Mouse (Mus musculus) heart, postnatal 14 days (tissue): ENCODE measurements around the gene P3h3. TPM values are rescaled to one million over a fixed set of nuclear protein-coding genes. Genes with fewer than 3 reads are reported as not detected.
"Not testable (repeated sequence)": the region's sequence is repeated elsewhere in the genome, so short reads cannot be mapped to it uniquely, and the experiment has no call there.

ENCODE experiments used
- DNase-seq, 2 experiments: peaks; one replicate each; pipeline ENCODE4 v3.0.0; 2021 to 2022
- intact Hi-C: fragments of 180-260 bp; cut with DNase I; formaldehyde crosslinking; loops from one replicate; pipeline ENCODE4 v1.15.1; 2025
- long read RNA-seq, 2 experiments: library from polyadenylated mRNA; stranded (forward); transcript quantifications; one replicate each; pipeline ENCODE4 v2.0.0; 2021
- total RNA-seq, 2 experiments: library from RNA; stranded (reverse); gene quantifications; 2 replicates each; pipeline ENCODE4 v1.2.3; 2021

P3h3 gene
- 10 to 100 TPM; 17.9 to 19.5 TPM for total RNA-seq
- long read RNA-seq, experiment 1, transcript P3h3-201 (15 exons, 2,850 nt), result major isoform, 29 of 37 reads
- long read RNA-seq, experiment 1, partial matches to known transcripts, result 1 of 37 reads
- long read RNA-seq, experiment 1, other reads (novel, unspliced or antisense), result 7 of 37 reads
- long read RNA-seq, experiment 2, transcript P3h3-201 (15 exons, 2,850 nt), result major isoform, 28 of 43 reads
- long read RNA-seq, experiment 2, partial matches to known transcripts, result 4 of 43 reads
- long read RNA-seq, experiment 2, other reads (novel, unspliced or antisense), result 11 of 43 reads

GRCm38 (mm10) chr6:124856916-124857839, at the start of gene P3h3:
P3h3 (minus strand) TSS chr6:124857752.
- intact Hi-C loops, result loop anchor here (10.0 kb wide), 1 partner anchor 108 kb away; the partner anchor contains the start of gene Cops7a
- DNase-seq, result peak; percentile 82 to 86

DNA sequence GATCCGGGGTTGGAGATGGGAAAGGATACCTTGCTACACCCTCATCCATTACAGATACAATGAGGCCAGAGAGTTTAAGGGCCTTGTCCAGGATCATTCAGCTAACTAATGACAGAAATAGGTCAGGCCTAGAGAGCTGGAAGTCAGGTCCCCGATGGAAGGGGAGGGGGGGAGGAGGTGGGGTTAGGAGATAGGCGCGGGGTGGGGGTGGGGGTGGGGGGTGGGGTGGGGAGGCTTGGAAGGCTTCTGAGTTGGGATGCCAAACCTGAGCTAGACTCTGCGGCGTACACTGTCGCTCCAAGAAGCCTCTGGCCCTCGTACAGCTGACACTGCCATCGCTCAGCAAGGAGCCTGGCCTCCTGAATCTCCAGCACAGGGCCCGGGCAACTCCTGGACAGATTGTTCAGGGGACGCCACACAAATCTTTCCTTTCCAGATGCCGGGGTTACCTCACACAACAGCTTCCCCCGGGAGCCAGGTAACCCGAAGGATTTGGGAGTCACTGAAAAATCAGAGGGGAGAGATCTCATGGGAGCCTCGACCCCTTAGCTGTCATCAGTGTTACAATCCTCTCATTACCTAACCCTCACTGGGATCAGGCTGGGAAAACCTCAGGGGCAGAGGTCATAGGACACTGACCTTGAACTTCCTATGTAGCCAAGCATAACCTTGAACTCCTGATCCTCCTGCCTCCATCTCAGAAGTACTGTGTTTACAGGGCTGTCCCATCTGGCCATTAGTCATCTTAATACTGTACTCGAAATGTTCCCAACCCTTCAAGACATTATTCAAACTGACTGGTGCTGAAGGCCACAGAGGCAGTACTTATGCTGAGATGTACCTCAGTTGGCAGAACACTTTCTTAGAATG, 47.7 kb upstream of the P3h3 start:
- intact Hi-C loops, result loop anchor here (1.0 to 10.0 kb wide), 4 partner anchors 25 to 127 kb away; partner anchors contain the start of gene Cops7a
- peak in 1 of 2 experiments; percentile 16 for DNase-seq

- peak; percentile 72 to 77 for DNase-seq
- intact Hi-C loops, result loop anchor here (1.0 to 10.0 kb wide), 4 partner anchors 26 to 128 kb away; partner anchors contain the start of gene Cops7a
Measured at GRCm38 (mm10) chr6:124904161-124904981, 46.8 kb upstream of the P3h3 start.

GRCm38 (mm10) chr6:124903580-124904151, 46.1 kb upstream of the P3h3 start:
- intact Hi-C loops, result loop anchor here (1.0 to 10.0 kb wide), 6 partner anchors 27 to 179 kb away; partner anchors contain the start of gene Cops7a
- peak; percentile 94 to 99 for DNase-seq

- no peak for DNase-seq
- intact Hi-C loops, result loop anchor here (2.0 to 10.0 kb wide), 4 partner anchors 41 to 130 kb away; partner anchors contain the start of gene Cops7a
Measured at GRCm38 (mm10) chr6:124901851-124902250, 44.3 kb upstream of the P3h3 start.

- peak; percentile 25 to 35 for DNase-seq
- intact Hi-C loops, result loop anchor here (5.0 to 10.0 kb wide), 3 partner anchors 64 to 131 kb away; partner anchors contain the start of gene Cops7a
Measured at GRCm38 (mm10) chr6:124900801-124901480, 43.4 kb upstream of the P3h3 start.

GRCm38 (mm10) chr6:124900056-124900800, 42.7 kb upstream of the P3h3 start:
- intact Hi-C loops, result loop anchor here (5.0 to 10.0 kb wide), 3 partner anchors 65 to 132 kb away; partner anchors contain the start of gene Cops7a

GRCm38 (mm10) chr6:124898359-124898758, 40.8 kb upstream of the P3h3 start:
- DNase-seq, result no peak
- intact Hi-C loops, result no loop called here

More at GRCm38 (mm10) chr6:124900056-124900800, 42.7 kb upstream of the P3h3 start:
- no peak for DNase-seq

DNA sequence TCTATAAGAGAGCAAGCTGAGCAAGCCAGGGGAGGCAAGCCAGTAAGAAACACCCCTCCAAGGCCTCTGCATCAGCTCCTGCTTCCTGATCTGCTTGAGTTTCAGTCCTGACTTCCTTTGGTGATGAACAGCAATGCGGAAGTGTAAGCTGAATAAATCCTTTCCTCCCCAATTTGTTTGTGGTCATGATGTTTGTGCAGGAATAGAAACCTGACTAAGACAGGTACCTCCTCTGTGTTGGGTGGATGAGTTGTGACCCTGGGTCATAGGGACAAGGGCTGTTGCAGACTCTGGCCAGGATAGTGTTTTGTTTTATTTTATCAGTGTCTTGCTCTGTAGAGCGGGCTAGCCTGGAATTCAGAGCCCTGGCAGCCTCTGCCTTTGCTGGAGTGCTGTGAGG, 36.6 kb upstream of the P3h3 start:
- DNase-seq, intact Hi-C loops: not testable (repeated sequence)

DNA sequence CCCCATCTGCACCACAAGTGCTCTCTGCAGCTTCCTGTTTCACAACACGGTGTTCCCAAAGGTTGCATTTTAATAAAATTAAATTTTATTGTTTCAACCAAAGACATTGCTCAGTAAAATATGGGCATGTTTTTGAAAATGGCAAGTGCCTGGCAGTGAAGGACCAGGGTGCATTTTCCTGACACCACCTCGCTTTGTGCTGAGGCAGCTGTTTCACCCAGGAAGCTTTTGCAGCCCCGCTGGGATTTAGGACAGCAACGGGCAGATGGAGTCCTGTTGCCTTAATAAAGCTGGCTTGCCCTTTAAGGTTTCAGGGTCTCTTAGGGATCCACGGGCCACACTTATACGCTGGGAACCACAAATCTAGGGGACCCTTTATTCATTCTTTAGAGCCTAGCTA, 33.4 kb upstream of the P3h3 start:
- DNase-seq, result no peak
- intact Hi-C loops, result no loop called here

GRCm38 (mm10) chr6:124888555-124889125, 31.1 kb upstream of the P3h3 start:
- DNase-seq, result no peak
- intact Hi-C loops, result no loop called here

DNA sequence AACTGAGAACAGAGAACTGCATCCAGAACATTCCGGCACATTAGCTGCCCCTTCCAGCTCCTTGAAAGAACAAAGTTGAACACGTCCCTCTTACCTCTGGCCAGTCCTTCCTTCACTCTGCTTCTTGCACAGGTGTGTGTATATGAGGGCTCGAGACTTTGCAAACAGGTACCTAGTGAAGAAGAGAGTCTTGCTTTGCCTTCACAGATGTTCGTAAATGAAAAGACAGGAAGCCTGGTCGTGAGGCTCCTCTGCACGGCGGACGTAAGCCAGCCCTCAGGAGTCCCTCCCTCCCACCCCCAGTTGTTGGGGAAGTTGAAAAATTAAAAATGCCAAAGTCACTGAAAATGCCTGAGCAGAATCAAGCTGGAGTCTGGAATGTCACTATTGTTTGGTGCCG, 30.4 kb upstream of the P3h3 start, which contains the start of gene Cd4:
TSS of gene Cd4 (minus strand) at position 236 of the 400 bp plus-strand sequence.
- intact Hi-C loops, result no loop called here
- no peak for DNase-seq

DNA sequence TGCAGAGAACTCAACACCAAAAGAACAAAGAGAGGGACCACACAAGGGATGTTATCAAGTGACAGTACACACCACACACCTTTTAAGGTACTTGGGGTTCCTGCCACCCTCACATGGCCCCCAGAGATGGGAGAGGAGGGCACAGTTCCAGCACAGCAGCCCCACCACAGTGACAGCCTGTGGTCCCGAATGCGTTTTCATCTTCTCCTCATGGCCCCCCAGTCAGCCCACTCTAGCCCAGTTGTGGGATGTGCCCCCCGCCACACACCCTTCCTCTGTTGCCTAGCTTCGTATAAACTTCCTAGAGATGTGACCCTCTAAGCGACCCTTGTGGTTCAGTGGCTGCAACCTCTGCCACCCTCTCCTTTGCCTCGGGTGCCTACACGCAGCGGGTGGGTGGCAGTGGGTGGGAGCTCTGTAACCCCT, 28.4 kb upstream of the P3h3 start:
- no peak for DNase-seq
- intact Hi-C loops, result no loop called here

GRCm38 (mm10) chr6:124884714-124885500, 27.4 kb upstream of the P3h3 start:
- DNase-seq, result peak; percentile 30 to 64
- intact Hi-C loops, result no loop called here

DNA sequence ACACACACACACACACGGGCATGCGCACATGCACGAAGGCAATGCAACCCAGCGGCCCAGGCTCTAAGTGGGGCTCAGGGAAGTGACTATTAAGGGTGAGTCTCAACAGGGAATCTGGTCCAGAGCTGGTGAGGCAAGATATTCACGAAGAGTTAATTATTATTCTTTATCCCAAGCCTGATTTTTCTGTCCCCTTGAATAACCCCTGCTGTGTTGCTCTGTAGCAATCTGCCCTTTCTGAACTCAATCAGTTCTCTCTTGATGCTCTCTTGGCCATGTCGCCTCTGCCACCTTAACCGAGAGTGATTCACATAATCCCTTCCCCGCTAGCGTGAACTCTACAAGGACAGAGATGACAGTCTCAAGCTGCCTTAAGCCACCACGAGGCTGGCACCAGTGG, 25.8 kb upstream of the P3h3 start:
- intact Hi-C loops, result no loop called here
- DNase-seq, result no peak

DNA sequence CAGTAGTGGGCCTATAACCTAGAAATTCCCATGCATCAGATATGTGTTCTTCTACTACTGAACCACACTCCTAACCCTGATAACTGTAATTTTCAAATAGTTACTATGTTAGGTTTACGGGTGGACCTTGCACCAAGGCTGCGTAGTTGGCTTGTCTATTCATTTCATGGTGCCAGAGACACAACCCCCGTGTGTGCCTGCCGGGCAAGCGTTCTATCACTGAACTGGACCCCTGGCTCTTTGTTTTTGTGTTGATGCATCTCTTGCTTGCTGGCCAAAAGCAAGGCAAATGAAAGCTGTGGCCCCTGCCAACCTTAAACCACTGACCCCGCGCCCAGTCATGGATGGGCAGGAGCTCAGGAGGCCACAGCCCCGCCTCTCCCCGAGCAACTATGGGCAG, 24.3 kb upstream of the P3h3 start:
- intact Hi-C loops, result no loop called here
- no peak for DNase-seq
